Mouse (Mus musculus): ENCODE data around the gene Frmpd1.

- no peak for TF ChIP-seq CTCF (IDR thresholded peaks at IDR 0.05; ENCODE audit: borderline replicate concordance, insufficient read depth, low read depth, low read length)
- no peak for TF ChIP-seq POLR2A (IDR thresholded peaks at IDR 0.05; ENCODE audit: borderline replicate concordance, insufficient read depth, low read length)
Measured at GRCm38 (mm10) chr4:45165477-45165876, 19.2 kb upstream of the Frmpd1 start.

All from cerebellum, adult 2 months (tissue).